Mouse (Mus musculus): ENCODE measurements around the gene Cand2. TPM values are rescaled to one million over a fixed set of nuclear protein-coding genes. Genes with fewer than 3 reads are reported as not detected.
"Not testable (repeated sequence)": the region's sequence is repeated elsewhere in the genome, so short reads cannot be mapped to it uniquely, and the experiment has no call there.

The Cand2 gene
- total RNA-seq, 2 experiments from 2014 or later = 2.7 to 3.7 TPM

- DNase-seq (ENCODE audit: extremely low spot score in 1 of 2, low spot score in 2 of 2) = no peak
- intact Hi-C loops (cut with DNase I) = loop anchor here (10.0 kb wide), 1 partner anchor 190 kb away; no protein-coding TSS in a partner anchor
Observed at GRCm38 (mm10) chr6:115815041-115815440, 40.7 kb downstream of the Cand2 start.

- intact Hi-C loops (cut with DNase I) = loop anchor here (10.0 kb wide), 1 partner anchor 187 kb away; no protein-coding TSS in a partner anchor
- DNase-seq (ENCODE audit: extremely low spot score in 1 of 2, low spot score in 2 of 2) = no peak
Observed at GRCm38 (mm10) chr6:115818129-115818528, 43.8 kb downstream of the Cand2 start.

GRCm38 (mm10) chr6:115821216-115821993 lies 47.1 kb downstream of the Cand2 start:
- DNase-seq (ENCODE audit: extremely low spot score in 1 of 2, low spot score in 2 of 2) = no peak
- intact Hi-C loops (cut with DNase I) = no loop called here

- DNase-seq (ENCODE audit: extremely low spot score in 1 of 2, low spot score in 2 of 2) = peak in 1 of 2 experiments; percentile 48
Observed at GRCm38 (mm10) chr6:115823850-115824464, 49.6 kb downstream of the Cand2 start.

GRCm38 (mm10) chr6:115830779-115831601 lies 56.7 kb downstream of the Cand2 start:
- intact Hi-C loops (cut with DNase I) = no loop called here
- DNase-seq (ENCODE audit: extremely low spot score in 1 of 2, low spot score in 2 of 2) = no peak

More at GRCm38 (mm10) chr6:115823850-115824464, 49.6 kb downstream of the Cand2 start:
- intact Hi-C loops (cut with DNase I) = not testable (repeated sequence)

- intact Hi-C loops (cut with DNase I) = no loop called here
- DNase-seq (ENCODE audit: extremely low spot score in 1 of 2, low spot score in 2 of 2) = no peak
Observed at GRCm38 (mm10) chr6:115832152-115832850, 58.0 kb downstream of the Cand2 start.

GRCm38 (mm10) chr6:115833861-115834260 lies 59.5 kb downstream of the Cand2 start:
- no peak for DNase-seq (ENCODE audit: extremely low spot score in 1 of 2, low spot score in 2 of 2)
- intact Hi-C loops (cut with DNase I) = no loop called here

GRCm38 (mm10) chr6:115838161-115838597 lies 63.8 kb downstream of the Cand2 start, which contains the start of gene Efcab12:
Gene Efcab12, minus strand, starts transcription at chr6:115838412.
- intact Hi-C loops (cut with DNase I) = no loop called here
- peak; percentile 75 to 82 for DNase-seq (ENCODE audit: extremely low spot score in 1 of 2, low spot score in 2 of 2)

GRCm38 (mm10) chr6:115838745-115839144 lies 64.4 kb downstream of the Cand2 start:
- no peak for DNase-seq (ENCODE audit: extremely low spot score in 1 of 2, low spot score in 2 of 2)
- intact Hi-C loops (cut with DNase I) = no loop called here

- intact Hi-C loops (cut with DNase I) = no loop called here
- no peak for DNase-seq (ENCODE audit: extremely low spot score in 1 of 2, low spot score in 2 of 2)
Observed at GRCm38 (mm10) chr6:115845006-115845405, 70.7 kb downstream of the Cand2 start.

- peak in 1 of 2 experiments; percentile 65 for DNase-seq (ENCODE audit: extremely low spot score in 1 of 2, low spot score in 2 of 2)
- intact Hi-C loops (cut with DNase I) = no loop called here
Observed at GRCm38 (mm10) chr6:115846640-115847411, 72.5 kb downstream of the Cand2 start.

- DNase-seq (ENCODE audit: extremely low spot score in 1 of 2, low spot score in 2 of 2) = no peak
- intact Hi-C loops (cut with DNase I) = no loop called here
Observed at GRCm38 (mm10) chr6:115848598-115849304, 74.4 kb downstream of the Cand2 start.

- intact Hi-C loops (cut with DNase I) = loop anchor here (5.0 kb wide), 1 partner anchor 140 kb away; no protein-coding TSS in a partner anchor
- no peak for DNase-seq (ENCODE audit: extremely low spot score in 1 of 2, low spot score in 2 of 2)
Observed at GRCm38 (mm10) chr6:115852446-115853090, 78.2 kb downstream of the Cand2 start.

- DNase-seq (ENCODE audit: extremely low spot score in 1 of 2, low spot score in 2 of 2) = peak; percentile 99
- intact Hi-C loops (cut with DNase I) = loop anchor here (5.0 kb wide), 1 partner anchor 139 kb away; no protein-coding TSS in a partner anchor
Observed at GRCm38 (mm10) chr6:115853091-115853813, 78.9 kb downstream of the Cand2 start, which contains the start of the genes Mbd4 and Ift122. Gene Mbd4, minus strand, starts transcription at chr6:115853371. Gene Ift122, plus strand, starts transcription at chr6:115853470.

GRCm38 (mm10) chr6:115853985-115854384 lies 79.6 kb downstream of the Cand2 start:
- intact Hi-C loops (cut with DNase I) = loop anchor here (5.0 kb wide), 1 partner anchor 138 kb away; no protein-coding TSS in a partner anchor
- no peak for DNase-seq (ENCODE audit: extremely low spot score in 1 of 2, low spot score in 2 of 2)

GRCm38 (mm10) chr6:115854432-115854831 lies 80.1 kb downstream of the Cand2 start:
- intact Hi-C loops (cut with DNase I) = loop anchor here (5.0 kb wide), 1 partner anchor 138 kb away; no protein-coding TSS in a partner anchor
- no peak for DNase-seq (ENCODE audit: extremely low spot score in 1 of 2, low spot score in 2 of 2)

All from left cerebral cortex, postnatal 10 days (tissue).